Mouse (Mus musculus) sigmoid colon, adult 10 weeks (tissue): ENCODE data around the gene Mesp2. TPM values are rescaled to one million over a fixed set of nuclear protein-coding genes. Genes with fewer than 3 reads are reported as not detected.

Experiments used
- polyA plus RNA-seq: library from polyadenylated mRNA; stranded (reverse); fragments of 350-450 nt; fragmentation: Illumina TruSeq; extraction: RNeasy Lipid Tissue Mini Kit (QIAGEN cat#74804); gene quantifications from one replicate; pipeline ENCODE4 v1.2.3, GENCODE M21; 2014; ENCODE audit warnings: low read depth, low replicate concordance

Gene Mesp2
- polyA plus RNA-seq, result not detected

GRCm38 (mm10) chr7:79810611-79811506 lies at the start of gene Mesp2:
Gene Mesp2 (plus strand): TSS chr7:79810727.

GRCm38 (mm10) chr7:79793688-79794087 lies 16.8 kb upstream of the Mesp2 start, which contains the start of gene Mesp1:
Gene Mesp1 (minus strand): TSS chr7:79793788.

GRCm38 (mm10) chr7:79860811-79861210 lies 50.3 kb downstream of the Mesp2 start, which contains the start of gene Anpep:
Gene Anpep (minus strand): TSS chr7:79861059.

Other genes with a start within 250 kb of the Mesp2 start
- not detected for gene Rhcg, start 193.1 kb upstream of the Mesp2 start, polyA plus RNA-seq
- gene Ticrr, start 150.5 kb upstream of the Mesp2 start, polyA plus RNA-seq, result 1.7 TPM
- gene Kif7, start 95.0 kb upstream of the Mesp2 start, polyA plus RNA-seq, result 0.16 TPM
- 5.8 TPM for gene Plin1, start 77.8 kb upstream of the Mesp2 start, polyA plus RNA-seq
- gene Pex11a, start 67.6 kb upstream of the Mesp2 start, polyA plus RNA-seq, result 24.7 TPM
- 0.44 TPM for gene Wdr93, start 67.6 kb upstream of the Mesp2 start, polyA plus RNA-seq
- gene Mesp1, start 16.9 kb upstream of the Mesp2 start, polyA plus RNA-seq, result not detected
- gene Anpep, start 50.3 kb downstream of the Mesp2 start, polyA plus RNA-seq, result 4.8 TPM
- 32.1 TPM for gene Ap3s2, start 109.9 kb downstream of the Mesp2 start, polyA plus RNA-seq
- 19.6 TPM for gene Arpin, start 124.6 kb downstream of the Mesp2 start, polyA plus RNA-seq
- gene Zfp710, start 214.1 kb downstream of the Mesp2 start, polyA plus RNA-seq, result 2.5 TPM